Mouse (Mus musculus): Measurements from ENCODE around the gene Ada. TPM values are rescaled to one million over a fixed set of nuclear protein-coding genes. Genes with fewer than 3 reads are reported as not detected.
A peak's percentile ranks its signal among the peaks of the same experiment; 100 is the strongest.

Ada gene
- total RNA-seq, 2 experiments from 2014 or later, result 0.39 to 0.68 TPM

DNA sequence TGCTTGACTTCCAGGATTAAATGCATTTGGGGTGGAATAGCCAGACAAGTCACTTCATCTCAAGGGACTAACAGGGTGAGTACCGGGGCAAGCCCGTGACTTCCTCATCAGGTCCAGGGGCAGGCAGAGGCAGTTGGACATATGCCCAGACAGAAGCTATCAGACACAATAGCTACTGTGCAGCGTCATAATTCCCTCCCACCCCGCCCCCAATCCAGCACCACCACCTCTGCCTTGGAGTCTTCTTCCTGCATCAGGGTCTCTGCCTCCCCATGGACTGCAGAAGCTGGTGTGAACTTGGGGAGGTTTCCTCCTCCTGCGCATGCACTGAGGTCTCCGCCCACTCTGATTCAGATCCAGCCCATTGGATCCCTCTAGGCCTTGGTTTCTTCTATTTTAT is 14.1 kb downstream of the Ada start:
- peak; percentile 53 for DNase-seq (ENCODE audit: low spot score)
- intact Hi-C loops (cut with DNase I), result no loop called here

DNA sequence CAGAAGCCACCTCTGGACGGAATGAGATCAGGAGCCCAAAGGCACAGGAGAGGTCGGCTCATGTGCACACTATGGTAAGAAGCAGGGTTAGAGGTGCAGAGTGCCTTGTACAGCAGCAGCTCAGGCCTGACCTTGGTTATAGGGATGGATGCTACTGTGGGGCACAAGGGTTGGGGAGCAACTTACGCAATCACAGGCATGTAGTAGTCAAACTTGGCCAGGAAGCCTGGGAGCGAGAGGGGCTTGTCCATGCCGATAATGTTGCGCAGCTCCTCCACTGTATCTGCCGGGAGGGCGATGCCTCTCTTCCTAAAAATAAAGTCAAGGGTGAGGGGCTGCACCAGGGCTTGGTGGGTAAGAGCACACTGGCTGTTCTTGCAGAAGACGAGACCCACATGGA is 14.9 kb downstream of the Ada start:
- intact Hi-C loops (cut with DNase I), result no loop called here
- no peak for DNase-seq (ENCODE audit: low spot score)

DNA sequence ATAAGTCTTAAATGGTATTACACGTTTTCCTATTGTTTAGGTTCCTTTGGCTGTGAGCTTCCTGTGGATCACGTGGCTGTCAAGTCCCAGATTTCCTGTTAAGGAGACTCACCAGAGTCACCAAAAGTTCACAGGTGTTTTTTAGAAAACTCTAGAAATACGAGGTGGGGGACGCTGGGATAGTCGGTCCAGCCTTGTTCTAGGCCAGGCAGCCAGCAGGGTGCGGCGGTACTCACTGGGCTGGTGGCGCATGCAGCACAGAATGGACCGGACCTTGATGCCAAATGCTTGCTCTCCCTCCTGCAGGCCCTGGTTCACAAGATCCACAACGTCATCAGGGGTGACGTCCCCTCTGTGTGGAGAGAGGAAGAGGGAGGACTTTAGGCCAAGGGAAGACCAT is 18.0 kb downstream of the Ada start:
- DNase-seq (ENCODE audit: low spot score), result no peak
- intact Hi-C loops (cut with DNase I), result no loop called here

DNA sequence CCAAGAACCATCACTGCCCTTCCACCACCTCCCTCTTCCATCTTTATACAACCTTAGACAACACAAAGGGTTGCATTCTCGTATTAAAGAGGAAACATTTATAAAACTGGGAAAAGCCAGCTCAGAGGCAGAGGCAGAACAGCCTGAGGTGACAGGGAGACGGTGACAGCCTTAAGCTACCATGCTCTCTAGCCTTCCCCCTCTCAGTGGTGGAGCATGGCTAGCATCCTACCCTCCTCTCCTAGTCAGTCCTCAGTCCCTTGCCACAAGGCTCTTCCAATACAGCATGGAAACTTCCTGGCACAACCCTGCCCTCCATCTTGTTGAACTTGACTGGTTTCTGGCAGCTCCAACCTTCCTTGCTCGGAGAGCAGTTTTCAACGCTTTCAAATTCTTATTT is 21.7 kb downstream of the Ada start:
- intact Hi-C loops (cut with DNase I), result no loop called here

DNA sequence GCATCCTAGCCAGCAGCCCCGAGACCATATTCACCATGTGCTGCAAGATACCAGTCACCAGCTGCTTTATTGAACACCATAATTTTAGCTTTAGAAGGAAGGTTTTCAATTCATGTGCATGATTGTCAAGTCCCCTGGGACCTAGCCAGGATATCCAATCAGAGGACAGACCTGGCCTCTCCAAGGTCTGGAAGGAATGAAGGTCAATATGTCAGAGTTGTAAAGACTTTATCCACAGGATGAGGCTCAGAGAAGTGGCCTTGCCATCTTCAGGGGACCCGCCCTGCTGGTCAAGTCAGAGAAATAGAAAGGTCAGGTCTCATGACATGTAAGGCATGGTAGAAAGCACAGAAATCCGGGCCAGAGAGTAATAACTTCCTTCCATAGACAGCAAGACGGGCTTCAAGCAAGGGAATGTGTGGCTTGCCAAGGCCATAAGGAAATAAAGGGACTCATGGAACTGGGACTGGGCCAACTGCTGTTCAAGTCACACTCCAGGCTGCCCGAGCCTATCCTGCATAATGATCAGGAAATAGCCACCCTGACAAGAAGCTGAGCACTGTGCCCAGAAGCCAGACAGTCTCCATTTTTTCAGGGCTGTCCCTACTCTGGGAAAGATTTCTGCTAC is 23.2 kb downstream of the Ada start:
- intact Hi-C loops (cut with DNase I), result no loop called here

More for the DNA sequence above, 21.7 kb downstream of the Ada start:
- DNase-seq (ENCODE audit: low spot score), result no peak

DNA sequence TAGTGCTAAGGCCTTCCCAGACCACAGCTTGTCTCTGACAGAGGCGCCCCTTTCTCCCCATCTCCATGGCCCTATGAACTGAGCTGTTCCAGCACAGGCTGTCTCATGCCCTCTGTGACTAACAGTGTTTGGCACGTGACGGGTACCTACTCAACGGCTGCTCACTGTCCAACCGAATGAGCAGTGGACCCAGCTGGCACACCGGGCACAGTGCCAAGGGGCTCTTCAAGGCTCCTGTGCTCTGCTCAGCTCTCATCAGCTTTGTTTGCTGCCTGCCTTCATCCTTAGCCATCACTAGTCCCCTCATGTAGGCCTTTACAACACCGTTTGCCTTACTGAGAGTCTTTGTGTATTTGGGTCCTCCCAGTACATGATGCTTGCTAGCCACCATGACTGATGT is 27.5 kb downstream of the Ada start:
- intact Hi-C loops (cut with DNase I), result no loop called here
- DNase-seq (ENCODE audit: low spot score), result no peak

More for the DNA sequence above, 23.2 kb downstream of the Ada start:
- DNase-seq (ENCODE audit: low spot score), result no peak

DNA sequence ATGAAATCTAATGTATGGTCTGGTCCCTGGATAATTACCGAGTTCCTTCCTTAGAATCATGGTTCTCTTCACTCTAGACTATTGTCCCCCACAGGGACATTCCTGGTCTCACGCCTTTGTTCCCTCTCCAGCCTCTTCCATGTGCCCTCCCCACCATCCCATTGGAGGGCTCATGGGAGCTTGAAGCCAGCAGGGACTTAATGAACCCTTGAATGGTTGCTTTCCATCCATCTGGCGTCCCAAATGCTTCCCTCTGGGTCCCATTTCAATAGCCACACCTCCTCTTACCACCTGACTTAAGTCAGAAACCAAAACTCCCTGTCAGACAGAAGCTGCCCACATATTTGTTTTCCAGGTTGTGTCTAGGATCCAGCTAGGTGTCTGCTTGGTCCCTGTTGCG is 30.4 kb downstream of the Ada start:
- DNase-seq (ENCODE audit: low spot score), result no peak
- intact Hi-C loops (cut with DNase I), result loop anchor here (1.0 to 2.0 kb wide), 4 partner anchors 61 to 187 kb away; partner anchors contain the start of genes Pkig, Serinc3 and Ttpal

DNA sequence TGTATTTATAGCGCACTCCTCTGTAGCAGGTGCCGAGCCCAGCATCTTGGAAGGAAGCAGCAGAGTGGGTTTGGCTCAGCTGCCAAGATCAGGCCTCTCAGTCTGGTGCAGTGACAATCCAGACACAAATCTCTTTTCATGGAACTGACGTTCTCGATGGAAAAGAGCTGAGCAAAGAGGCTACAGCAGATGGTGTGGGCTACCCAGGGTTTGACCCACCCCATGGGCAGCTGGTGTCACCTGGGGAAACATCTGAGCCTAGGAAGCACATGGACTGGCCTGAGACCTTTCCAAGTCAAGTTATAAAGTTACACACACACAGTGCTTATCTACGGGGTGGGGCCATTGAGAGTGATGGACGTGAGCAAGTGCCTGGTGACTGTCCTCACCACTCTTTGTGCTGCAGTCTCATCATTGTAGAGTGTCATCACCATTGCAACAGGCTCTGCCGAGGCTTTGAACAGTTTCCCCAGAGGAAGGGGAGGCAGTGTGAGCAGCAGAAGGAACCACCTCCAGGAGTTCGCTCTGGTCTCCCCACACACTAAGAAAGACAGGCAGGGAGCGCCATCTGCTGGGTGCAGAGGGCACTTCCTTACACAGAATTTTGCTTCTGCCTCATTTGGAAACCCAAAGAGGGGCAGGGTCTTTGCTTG is 31.0 kb downstream of the Ada start:
- intact Hi-C loops (cut with DNase I), result loop anchor here (1.0 to 2.0 kb wide), 4 partner anchors 61 to 187 kb away; partner anchors contain the start of genes Pkig, Serinc3 and Ttpal

DNA sequence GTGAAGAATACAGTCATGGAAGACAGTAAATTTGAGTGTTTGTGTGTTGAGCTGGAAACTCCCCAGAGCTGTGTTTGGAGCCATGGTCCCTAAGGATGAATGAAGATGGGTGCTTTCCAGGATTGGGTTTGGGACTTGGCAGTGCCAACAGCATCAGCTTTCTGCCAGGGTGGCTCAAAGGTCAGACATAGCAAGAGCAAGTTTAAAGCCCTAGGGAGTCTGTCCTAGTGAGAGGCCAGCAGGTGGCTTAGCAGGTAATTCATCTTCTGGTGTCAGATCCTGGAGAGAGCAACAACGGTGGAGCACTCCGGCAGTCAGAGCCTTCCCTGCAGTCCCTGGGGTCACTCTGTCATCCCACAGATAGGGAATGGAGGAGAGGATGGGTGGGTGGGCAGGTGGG is 31.5 kb downstream of the Ada start:
- DNase-seq (ENCODE audit: low spot score), result no peak
- intact Hi-C loops (cut with DNase I), result loop anchor here (2.0 kb wide), 1 partner anchor 116 kb away; the partner anchor contains the start of gene Ttpal

More for the DNA sequence above, 31.0 kb downstream of the Ada start:
- DNase-seq (ENCODE audit: low spot score), result peak; percentile 52

DNA sequence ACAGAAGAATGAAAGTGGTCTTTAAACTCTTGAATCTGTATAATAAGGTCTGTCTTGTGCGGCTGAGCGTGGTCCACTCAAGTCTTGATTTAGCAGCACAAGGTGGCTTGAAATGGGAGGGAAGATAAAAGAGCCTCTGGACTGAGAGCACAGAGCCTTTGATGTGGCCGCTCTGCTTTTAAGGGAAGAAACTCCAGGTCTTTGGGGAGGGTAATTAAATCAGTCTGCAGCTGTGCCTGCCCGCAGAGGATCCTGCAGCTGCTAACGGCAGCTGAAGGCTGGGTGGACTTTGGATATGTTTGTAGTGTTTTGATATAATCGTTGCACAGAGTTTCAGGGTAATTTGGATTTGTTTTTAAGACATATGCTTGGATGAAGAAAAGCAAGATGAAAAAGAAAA is 33.2 kb downstream of the Ada start:
- no peak for DNase-seq (ENCODE audit: low spot score)
- intact Hi-C loops (cut with DNase I), result no loop called here

DNA sequence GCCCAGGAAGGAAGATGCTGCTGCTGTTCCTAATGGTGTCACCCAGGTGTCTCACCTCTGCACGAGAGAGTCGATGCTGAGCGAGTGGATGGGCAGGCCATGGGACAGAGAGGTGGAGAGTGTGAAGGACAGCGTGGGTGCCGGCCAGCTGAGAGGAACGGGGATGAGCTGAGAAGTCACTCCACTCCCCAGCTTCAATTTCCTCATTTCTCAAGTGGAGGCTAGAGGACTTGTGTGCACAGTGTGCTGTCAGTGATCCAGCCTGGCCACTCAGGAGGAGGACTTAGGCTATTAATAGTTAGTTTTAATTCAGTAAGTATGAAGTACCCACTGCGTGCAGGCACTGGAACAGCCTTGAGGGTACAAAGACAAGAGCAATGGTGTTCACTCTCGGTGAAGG is 33.6 kb downstream of the Ada start:
- intact Hi-C loops (cut with DNase I), result no loop called here
- no peak for DNase-seq (ENCODE audit: low spot score)

DNA sequence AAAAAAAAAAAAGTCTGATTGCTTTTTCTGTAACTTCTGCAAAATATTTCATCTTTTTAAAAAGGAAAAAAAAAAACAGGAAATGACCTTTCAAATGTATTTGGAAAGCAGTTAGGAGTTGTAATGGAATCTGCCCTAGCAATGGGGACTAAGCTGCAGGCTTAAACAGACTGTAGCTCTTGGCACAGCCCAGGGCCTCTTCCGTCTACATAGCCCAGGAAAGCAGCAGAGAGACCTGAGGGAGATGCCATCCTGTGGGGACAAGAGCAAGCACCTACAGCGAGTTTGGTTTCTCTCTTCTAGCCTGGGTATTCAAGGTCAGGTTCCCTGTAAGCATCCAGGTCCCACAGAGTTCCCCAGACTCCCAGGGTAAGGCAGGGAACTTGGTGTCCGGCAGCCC is 36.7 kb downstream of the Ada start:
- no peak for DNase-seq (ENCODE audit: low spot score)
- intact Hi-C loops (cut with DNase I), result no loop called here

DNA sequence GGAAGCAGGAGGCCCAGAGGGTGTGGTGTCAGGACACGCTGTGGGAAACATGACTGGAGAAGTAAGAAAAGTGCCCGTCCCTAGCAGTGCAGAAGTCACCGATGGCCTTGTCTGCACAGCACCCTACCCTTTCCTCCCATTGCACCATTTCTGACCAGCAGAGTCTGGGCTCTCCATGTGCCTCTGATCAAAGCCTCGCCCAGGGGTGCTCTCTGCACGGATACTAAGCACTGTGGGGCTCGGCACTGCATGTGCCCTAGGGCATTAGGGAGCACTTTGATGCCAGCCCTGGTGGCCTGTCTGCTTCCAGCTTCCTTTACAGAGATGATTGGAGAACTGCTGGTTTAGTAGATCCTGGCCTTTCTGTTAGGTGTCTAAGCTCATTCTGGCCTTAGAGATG is 37.2 kb downstream of the Ada start:
- intact Hi-C loops (cut with DNase I), result no loop called here
- DNase-seq (ENCODE audit: low spot score), result no peak

DNA sequence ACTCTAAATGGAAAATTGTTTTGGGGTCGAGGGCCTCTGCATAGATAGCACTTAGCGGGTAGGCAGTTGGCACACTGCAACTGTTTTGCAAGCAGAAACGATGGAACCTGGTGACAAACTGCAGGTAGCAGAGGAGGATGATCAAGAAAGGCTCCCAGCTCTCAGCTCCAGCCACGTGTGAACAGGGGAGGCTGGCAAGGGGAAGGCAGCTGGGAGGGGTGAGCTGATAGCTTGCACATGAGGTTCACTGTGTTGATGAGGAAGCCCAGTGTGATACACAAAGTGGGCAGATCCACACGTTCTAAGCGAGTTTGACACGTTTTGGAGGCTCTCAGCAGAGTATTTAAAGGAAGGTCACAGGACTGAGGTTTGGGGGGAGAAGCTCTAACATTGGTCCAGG is 37.6 kb downstream of the Ada start:
- intact Hi-C loops (cut with DNase I), result no loop called here

DNA sequence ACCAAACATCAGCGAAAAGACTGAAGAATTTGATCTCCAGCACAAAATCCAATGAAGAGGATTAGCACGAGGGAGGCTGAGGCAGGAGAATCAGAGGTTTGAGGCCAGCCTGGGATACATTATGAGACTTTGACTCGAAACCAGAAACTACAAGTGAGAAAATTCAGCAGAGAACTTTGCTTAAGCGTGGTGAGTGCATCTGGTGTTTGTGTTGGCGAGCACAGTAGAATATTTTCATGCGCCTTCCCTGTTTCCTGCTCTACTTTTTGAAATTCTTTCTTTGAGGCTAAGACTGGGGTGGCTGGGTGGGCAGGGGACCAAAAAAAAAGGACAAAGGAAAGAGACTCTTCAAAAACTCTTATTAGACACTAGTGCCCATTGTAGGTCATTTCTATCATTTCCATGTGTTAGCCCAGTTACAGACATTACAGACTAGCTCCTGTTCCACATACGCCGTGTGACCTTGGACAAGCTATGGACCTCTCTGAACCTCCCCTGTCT is 38.6 kb downstream of the Ada start:
- no peak for DNase-seq (ENCODE audit: low spot score)
- intact Hi-C loops (cut with DNase I), result no loop called here

More for the DNA sequence above, 37.6 kb downstream of the Ada start:
- DNase-seq (ENCODE audit: low spot score), result no peak

DNA sequence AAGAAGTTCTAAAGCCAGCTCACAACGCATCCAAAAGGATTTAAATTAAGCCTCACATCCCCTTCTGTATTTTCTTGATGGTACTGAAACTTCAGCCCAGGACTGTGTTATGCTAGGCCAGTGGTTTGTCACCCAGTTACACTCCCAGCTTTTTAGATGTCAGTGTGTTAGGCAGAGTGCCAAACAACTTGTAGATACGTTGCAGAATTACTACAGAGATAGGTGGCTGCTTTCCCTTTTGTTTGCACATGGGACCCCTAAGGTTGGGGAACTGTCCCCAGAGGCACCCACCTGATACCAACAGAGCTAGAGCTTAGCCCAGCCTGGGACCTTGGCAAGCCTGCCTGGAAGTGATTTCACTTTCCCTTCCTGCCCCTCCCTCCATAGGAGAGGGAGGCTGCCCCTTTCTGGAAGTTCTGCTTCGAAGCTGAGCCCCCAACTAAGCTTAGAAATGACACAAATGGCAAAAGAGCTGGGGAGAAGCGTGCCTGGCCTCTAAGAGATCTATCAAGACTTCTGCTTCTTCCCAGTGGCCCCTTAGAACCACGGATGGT is 39.4 kb downstream of the Ada start:
- intact Hi-C loops (cut with DNase I), result no loop called here
- peak; percentile 44 for DNase-seq (ENCODE audit: low spot score)

DNA sequence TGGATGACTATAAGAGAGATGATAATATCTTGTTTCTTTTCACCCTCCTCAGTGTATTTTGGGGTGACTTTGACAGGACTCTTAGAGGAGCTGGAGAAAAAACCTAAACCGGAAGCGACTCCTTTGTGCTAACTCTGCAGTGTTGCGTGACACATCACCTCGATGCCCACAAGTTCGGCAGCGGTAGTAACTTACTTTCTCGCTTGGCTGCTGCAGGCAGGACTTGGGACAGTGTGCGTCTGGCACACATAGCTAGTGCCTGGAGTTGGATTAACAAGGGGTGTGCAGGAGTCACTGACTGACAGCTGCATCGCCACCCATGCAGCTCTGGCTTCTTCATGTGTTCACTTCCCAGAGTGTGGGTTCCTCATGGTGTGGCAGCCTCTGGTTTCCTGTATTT is 40.0 kb downstream of the Ada start:
- no peak for DNase-seq (ENCODE audit: low spot score)
- intact Hi-C loops (cut with DNase I), result no loop called here

DNA sequence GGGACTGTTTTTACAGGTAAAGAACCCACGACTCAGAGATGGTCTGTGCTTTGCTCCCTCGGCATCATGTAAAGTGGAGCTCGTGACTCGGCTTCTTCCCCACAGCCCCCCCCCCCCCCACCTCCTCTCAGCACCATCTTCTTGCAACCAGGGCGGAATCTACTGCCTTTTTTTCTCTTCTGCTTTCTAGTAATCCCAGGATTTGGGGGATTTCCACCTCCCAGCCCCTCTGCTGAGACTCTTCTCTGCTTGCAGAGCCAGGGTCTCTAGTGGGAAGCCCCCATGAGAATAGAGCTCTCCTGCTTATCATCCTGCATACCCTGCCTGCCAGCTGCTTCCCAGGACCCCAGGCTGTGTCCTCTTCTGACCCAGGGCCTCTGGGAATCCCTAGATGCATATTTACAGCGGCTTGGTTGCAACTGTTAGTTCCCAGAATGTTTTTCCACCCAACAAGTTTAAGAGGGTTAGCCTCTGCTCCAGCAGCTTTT is 41.2 kb downstream of the Ada start:
- intact Hi-C loops (cut with DNase I), result no loop called here
- DNase-seq (ENCODE audit: low spot score), result no peak

DNA sequence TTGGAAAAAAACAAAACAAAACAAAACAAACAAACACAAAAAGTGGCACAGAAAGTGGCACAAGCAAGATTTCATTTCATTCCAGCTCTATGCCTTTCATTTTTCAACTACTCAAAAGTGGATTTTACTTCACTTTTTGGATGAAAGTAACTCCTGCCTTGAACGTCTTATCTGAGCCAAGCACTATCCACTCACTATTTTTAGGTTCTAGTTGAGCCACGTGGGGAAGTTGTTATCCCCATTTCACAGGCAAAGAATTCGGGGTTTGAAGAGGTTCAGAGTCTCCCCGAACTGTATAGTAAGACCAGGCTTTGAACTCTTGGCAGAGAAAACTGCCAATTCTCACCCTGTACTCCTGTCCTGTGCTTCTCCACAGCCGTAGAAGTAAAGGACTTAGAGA is 41.7 kb downstream of the Ada start:
- no peak for DNase-seq (ENCODE audit: low spot score)
- intact Hi-C loops (cut with DNase I), result no loop called here

DNA sequence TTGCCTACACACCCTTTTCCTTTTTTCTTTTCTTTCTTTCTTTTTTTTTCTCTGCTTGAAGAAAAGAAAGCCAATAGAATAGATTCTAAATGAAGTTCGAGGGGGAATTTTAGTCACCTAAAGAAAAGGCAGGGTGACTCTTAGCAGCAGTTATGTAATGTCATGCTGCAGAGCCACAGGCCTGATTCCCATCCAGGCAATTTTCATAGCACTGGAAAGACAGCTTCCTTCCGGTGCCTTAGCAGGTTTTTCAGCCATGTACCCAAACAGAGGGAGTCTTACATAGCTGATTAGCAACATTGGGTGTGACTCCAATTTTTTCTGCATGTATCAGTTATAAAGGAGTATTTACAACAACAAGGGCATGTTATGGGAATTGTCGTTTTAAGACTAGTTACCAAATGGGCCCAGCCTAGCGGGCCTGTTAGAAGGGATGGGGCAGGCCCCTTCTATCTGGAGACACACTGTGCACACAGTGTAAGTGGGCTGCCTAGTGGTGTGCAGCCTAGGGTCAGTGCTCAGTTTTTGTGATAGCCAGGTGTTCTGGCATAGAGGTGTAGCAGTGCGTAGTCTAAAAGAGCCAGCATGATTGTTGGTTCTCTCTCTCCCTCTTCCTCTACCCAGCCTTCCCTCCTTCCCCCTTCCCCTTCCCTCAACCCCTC is 46.3 kb downstream of the Ada start:
- DNase-seq (ENCODE audit: low spot score), result no peak
- intact Hi-C loops (cut with DNase I), result no loop called here

DNA sequence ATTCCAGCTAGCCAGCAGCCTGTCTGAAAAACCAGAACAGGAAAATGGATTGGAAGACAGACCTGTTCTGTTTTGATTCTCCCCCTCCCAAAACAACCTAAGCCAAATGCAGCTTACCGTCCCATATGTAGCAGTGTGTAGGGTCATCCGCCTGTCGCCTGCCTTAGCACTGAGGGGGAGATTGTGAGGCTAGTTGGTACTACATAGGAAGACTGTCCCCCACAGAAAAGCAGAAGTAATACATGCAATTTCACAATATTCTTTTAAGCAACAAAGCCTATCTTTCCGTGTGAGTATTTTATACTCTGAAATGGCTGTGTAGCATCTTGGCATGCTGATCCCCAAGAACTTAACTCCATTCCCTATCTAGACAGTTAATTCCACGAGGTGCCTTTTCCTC is 47.1 kb downstream of the Ada start:
- intact Hi-C loops (cut with DNase I), result no loop called here
- DNase-seq (ENCODE audit: low spot score), result no peak

All from heart, postnatal 25 days (tissue).